Mouse (Mus musculus) ES-E14 (cell line): ENCODE results near the gene Olfr270.

Experiments
- HCFC1 ChIP-seq: IDR thresholded peaks from 2 replicates; pipeline ENCODE4 v1.6.1; 2012; ENCODE audit warnings: low read length, inconsistent platforms, borderline replicate concordance; ENCODE audit not compliant: insufficient read depth
- MAFK ChIP-seq: IDR thresholded peaks from 2 replicates; pipeline ENCODE4 v1.6.1; 2014; ENCODE audit warnings: mild to moderate bottlenecking, low read depth, low read length, inconsistent platforms; ENCODE audit not compliant: insufficient read depth
- ZC3H11A ChIP-seq: IDR thresholded peaks from 2 replicates; pipeline ENCODE4 v1.6.1; 2012; ENCODE audit warnings: low read depth, mild to moderate bottlenecking, inconsistent platforms, low read length, borderline replicate concordance
- ZNF384 ChIP-seq: IDR thresholded peaks from 2 replicates; pipeline ENCODE4 v1.6.1; 2012; ENCODE audit warnings: low read depth, low read length, inconsistent platforms

- TF ChIP-seq ZNF384 (no peak), MAFK (no peak), HCFC1 (no peak), ZC3H11A (no peak)
These were observed 20.9 kb downstream of the Olfr270 start for GRCm38 (mm10) chr4:52985216-52985615.
